Mouse (Mus musculus) frontal cortex, postnatal 25 days (tissue): Measurements from ENCODE around the gene Nuak1.

Experiments
- DNase-seq, 2 experiments: peaks; one replicate each; pipeline ENCODE4 v3.0.0; 2022; ENCODE audit warnings: low spot score in 2 of 2

Nuak1 gene

GRCm38 (mm10) chr10:84345730-84346129, 94.7 kb downstream of the Nuak1 start:
- DNase-seq, result no peak

DNA sequence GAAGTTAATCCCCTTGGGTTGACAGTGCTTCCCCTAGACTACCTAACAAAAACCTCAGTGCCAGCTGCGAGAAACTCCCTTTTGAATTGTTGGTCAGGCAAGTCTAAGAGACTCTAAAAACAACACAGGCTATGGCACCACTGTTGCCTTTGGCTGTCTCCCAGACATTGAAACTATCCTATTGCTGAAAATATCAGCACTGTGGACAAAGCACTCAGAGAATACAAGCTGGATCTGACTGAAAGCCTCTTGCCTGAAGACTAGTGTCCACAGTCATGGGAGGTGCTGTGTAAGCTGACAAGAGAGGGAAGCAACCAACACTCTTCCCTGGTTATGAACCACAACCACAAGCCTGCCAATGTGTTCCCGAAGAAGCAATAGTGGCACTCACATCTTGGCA, 96.9 kb downstream of the Nuak1 start:
- DNase-seq, result no peak

DNA sequence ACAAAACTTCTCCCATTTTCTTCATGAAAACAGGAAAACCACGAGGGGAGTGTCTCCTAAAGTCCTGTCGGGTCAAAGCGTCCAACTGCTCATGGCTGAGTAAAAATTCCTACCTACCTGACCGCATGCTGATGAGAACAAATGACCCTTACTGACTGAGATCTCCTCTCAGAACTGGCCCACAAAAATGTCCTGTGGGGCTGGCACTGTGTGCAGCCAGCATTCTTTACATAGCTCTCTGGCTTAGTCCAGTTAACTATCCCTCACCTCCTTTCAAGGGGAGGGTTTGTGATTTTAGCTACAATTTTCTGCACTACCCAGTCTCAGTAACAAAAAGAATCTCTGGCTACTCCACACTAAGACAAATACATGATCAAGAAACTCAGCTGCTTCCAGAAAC, 100.9 kb downstream of the Nuak1 start:
- no peak for DNase-seq

DNA sequence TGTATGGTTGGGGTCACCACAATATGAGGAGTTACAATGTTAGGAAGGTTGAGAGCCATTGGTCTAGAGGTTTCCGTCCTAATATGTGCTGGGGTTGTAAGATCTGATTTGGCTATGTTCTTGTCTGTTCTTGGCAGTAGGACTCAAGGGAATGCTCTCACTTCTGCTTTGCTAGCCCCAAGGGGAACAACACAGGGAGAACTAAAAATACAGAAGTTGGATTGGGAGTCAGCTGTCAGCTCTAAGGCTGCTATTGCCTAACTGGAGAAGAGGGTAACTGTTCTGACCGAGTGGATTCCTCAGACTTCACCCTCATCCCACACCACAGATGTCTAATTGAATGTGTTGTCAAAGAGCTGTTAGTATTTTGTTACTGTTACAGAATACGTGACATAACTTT, 101.6 kb downstream of the Nuak1 start:
- no peak for DNase-seq

DNA sequence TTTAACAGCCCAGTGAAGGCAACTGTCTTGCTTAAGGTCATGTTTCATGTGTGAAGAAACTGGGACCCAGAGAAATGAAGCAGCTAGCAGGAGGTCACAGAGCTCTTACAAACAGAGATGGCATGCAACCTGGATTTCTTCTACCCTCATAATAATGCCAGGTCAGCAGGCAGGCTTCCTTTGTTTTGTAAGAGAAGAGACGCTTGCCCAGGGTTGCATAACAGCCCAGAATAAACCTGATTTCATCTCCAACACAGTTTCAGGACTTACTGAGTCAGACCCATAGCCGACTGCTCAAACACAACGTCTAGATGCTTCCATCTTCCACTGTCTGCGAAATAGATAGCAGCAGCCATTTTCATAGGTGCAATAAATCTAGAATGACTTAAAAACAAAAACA, 105.0 kb downstream of the Nuak1 start:
- DNase-seq, result no peak

- DNase-seq, result no peak
These were observed 110.6 kb downstream of the Nuak1 start for GRCm38 (mm10) chr10:84329822-84330221.

- no peak for DNase-seq
These were observed 111.1 kb downstream of the Nuak1 start for GRCm38 (mm10) chr10:84329336-84329735.

DNA sequence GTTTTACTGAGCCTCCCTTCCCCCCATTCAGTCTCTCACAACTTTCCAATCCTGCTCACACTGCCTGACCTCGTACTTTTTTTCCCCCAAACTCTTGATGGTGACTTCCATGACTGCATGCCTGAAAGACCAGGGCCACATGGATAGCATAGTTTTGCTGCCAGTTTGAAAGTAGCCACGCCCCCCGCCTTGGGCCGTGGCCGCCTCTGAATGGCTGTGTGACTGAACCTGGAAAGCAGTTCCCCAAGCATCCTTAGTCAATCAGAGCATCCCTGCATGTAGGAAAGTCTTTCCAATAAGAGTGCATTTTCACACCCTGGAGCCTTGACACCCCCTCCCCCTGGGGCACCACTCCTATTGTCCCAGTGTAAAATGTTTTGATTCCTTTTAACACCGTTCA, 116.4 kb downstream of the Nuak1 start:
- DNase-seq, result no peak
